In the genomic region with DNA sequence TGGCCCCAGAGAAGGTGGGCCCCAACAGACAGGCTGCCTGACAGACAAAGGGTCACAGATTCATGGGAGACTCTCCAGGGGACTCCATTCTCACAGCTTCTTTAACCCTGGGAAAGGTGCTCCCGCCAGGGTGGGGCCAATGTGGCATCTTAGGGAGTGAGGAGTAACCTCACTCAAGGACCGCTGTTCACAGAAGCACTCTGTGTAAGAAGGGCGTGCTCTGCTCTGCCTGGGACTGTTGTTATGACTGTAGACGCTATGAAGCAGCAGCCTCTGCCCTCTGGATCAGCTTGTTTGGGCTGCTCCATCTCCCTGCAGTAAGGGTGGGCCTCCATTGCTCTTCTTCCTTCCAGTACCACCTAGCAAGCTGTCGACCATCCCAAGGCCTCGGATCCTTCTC, we compare ENCODE assay signal across 20 mouse cellular contexts. TPM values are rescaled to one million over a fixed set of nuclear protein-coding genes. Genes with fewer than 3 reads are reported as not detected.
"Had no signal": no experiment of that assay in that cellular context is flagged by ENCODE, and none has a peak within 500 bp of the region (broad histone marks: within the 10 kb centered on the region; RNA-seq: fewer than 3 reads in every experiment).

No protein-coding gene starts in this region.

- H3K27me3 ChIP-seq: limb, embryonic 15.5 days had no signal

- DNase-seq: kidney, adult 18-20 months; kidney, adult 9 months; kidney, postnatal 4 days; liver, embryonic 13.5 days; lung, adult 2 months; lung, postnatal 14 days; right cerebral cortex, adult 18-20 months; right cerebral cortex, postnatal 14 days; right cerebral cortex, postnatal 4 days; thymus, adult 18-20 months; thymus, postnatal 36 days had no signal

- H3K4me3 ChIP-seq: limb, embryonic 15.5 days; liver, embryonic 13.5 days; midbrain, embryonic 12.5 days; midbrain, embryonic 15.5 days; neural tube, embryonic 12.5 days; neural tube, embryonic 15.5 days had no signal

- H3K9me3 ChIP-seq: limb, embryonic 15.5 days; liver, embryonic 13.5 days; midbrain, embryonic 12.5 days; midbrain, embryonic 15.5 days; neural tube, embryonic 12.5 days; neural tube, embryonic 15.5 days had no signal

- H3K27ac ChIP-seq: limb, embryonic 15.5 days; liver, embryonic 13.5 days; macrophage; midbrain, embryonic 12.5 days; midbrain, embryonic 15.5 days; neural tube, embryonic 12.5 days; neural tube, embryonic 15.5 days had no signal

- ATAC-seq: inflammation-experienced regulatory T-cells, adult 6 months; midbrain, embryonic 15.5 days had no signal

- H3K36me3 ChIP-seq: limb, embryonic 15.5 days; liver, embryonic 13.5 days; midbrain, embryonic 12.5 days; midbrain, embryonic 15.5 days; neural tube, embryonic 12.5 days; neural tube, embryonic 15.5 days had no signal

- H3K9ac ChIP-seq: limb, embryonic 15.5 days; liver, embryonic 13.5 days; midbrain, embryonic 12.5 days; midbrain, embryonic 15.5 days; neural tube, embryonic 12.5 days; neural tube, embryonic 15.5 days had no signal

- H3K4me2 ChIP-seq: limb, embryonic 15.5 days; liver, embryonic 13.5 days; midbrain, embryonic 12.5 days; midbrain, embryonic 15.5 days; neural tube, embryonic 12.5 days; neural tube, embryonic 15.5 days had no signal

RNA-seq across cellular contexts. Expression of gene Efna3, which starts 18.3 kb away (rescaled TPM):
- total RNA-seq: megakaryocyte, adult 5-6 weeks had no signal
- polyA plus RNA-seq: inflammation-experienced regulatory T-cells, adult 6 months; macrophage; spleen, adult 2 months had no signal

RNA-seq across cellular contexts. Expression of gene Efna1, which starts 23.5 kb away (rescaled TPM):
- total RNA-seq: megakaryocyte, adult 5-6 weeks had no signal
- polyA plus RNA-seq: inflammation-experienced regulatory T-cells, adult 6 months had no signal

RNA-seq across cellular contexts. Expression of gene Efna4, which starts 33.4 kb away (rescaled TPM):
- polyA plus RNA-seq: macrophage had no signal
